ENCODE assay signal across 8 mouse cellular contexts in genomic region chr5:53999831-54000230, GRCm38 (mm10). TPM values are rescaled to one million over a fixed set of nuclear protein-coding genes. Genes with fewer than 3 reads are reported as not detected.
DNase-seq lines count a peak whose midpoint lies in the region; ATAC-seq and TF ChIP-seq lines count a peak whose summit lies in the region.

No protein-coding gene starts in this region.

- H3K4me1 ChIP-seq in embryonic facial prominence, embryonic 12.5 days, result peaks cover 13% of the 10 kb centered on the region
- H3K4me1 ChIP-seq in intestine, embryonic 14.5 days (replicated peaks; ENCODE audit: control insufficient read depth, insufficient read depth, low read length), result peaks cover 16% of the 10 kb centered on the region
- H3K4me1 ChIP-seq in midbrain, embryonic 15.5 days, result peaks cover 34% of the 10 kb centered on the region

- no peak for DNase-seq in left cerebral cortex, adult 2 months (ENCODE audit: extremely low spot score in 1 of 2, low spot score in 2 of 2)
- DNase-seq in left cerebral cortex, postnatal 14 days (ENCODE audit: low spot score in 2 of 2), result no peak
- DNase-seq in intestine, embryonic 14.5 days (ENCODE audit: low spot score), result no peak
- no peak for DNase-seq in cerebellum, adult 18-20 months
- no peak for DNase-seq in layer of hippocampus, postnatal 10 days (ENCODE audit: low spot score in 2 of 2)
- DNase-seq in ovary, adult 18-20 months (ENCODE audit: low spot score), result no peak

- no peak for ATAC-seq in embryonic facial prominence, embryonic 12.5 days (ENCODE audit: insufficient number of reproducible peaks, insufficient read depth, low FRiP score, low TSS enrichment)
- ATAC-seq in intestine, embryonic 14.5 days (replicated peaks; ENCODE audit: low FRiP score, low TSS enrichment, low read depth), result no peak
- no peak for ATAC-seq in midbrain, embryonic 15.5 days (replicated peaks)

- intact Hi-C loops in left cerebral cortex, adult 2 months (cut with DNase I), result loop anchor here (1.0 to 5.0 kb wide), 4 partner anchors 53 to 408 kb away; no protein-coding TSS in a partner anchor
- intact Hi-C loops in left cerebral cortex, postnatal 14 days (cut with DNase I), result loop anchor here (5.0 kb wide), 2 partner anchors 97 to 112 kb away; no protein-coding TSS in a partner anchor

- no peaks in the 10 kb centered on the region for H3K27me3 ChIP-seq in embryonic facial prominence, embryonic 12.5 days
- H3K27me3 ChIP-seq in intestine, embryonic 14.5 days (replicated peaks; ENCODE audit: control insufficient read depth, insufficient read depth, low read length), result no peaks in the 10 kb centered on the region
- no peaks in the 10 kb centered on the region for H3K27me3 ChIP-seq in midbrain, embryonic 15.5 days (replicated peaks)

- H3K4me3 ChIP-seq in left cerebral cortex, adult 2 months, result peak overlapping the region; percentile 99
- peak overlapping the region; percentile 74 for H3K4me3 ChIP-seq in embryonic facial prominence, embryonic 12.5 days
- peak overlapping the region; percentile 61 for H3K4me3 ChIP-seq in intestine, embryonic 14.5 days (ENCODE audit: low read depth, low read length)
- H3K4me3 ChIP-seq in midbrain, embryonic 15.5 days, result peak overlapping the region; percentile 98

- WGBS in embryonic facial prominence, embryonic 12.5 days, result 0% methylated on average over 2 of the region's 2 CpGs
- 2% methylated on average over 2 of the region's 2 CpGs for WGBS in intestine, embryonic 14.5 days
- WGBS in midbrain, embryonic 15.5 days, result 0% methylated on average over 2 of the region's 2 CpGs

- no peaks in the 10 kb centered on the region for H3K36me3 ChIP-seq in embryonic facial prominence, embryonic 12.5 days
- no peaks in the 10 kb centered on the region for H3K36me3 ChIP-seq in intestine, embryonic 14.5 days (ENCODE audit: control insufficient read depth, insufficient read depth, low read length)
- no peaks in the 10 kb centered on the region for H3K36me3 ChIP-seq in midbrain, embryonic 15.5 days (replicated peaks)

- H3K27ac ChIP-seq in left cerebral cortex, adult 2 months, result peak overlapping the region; percentile 84
- H3K27ac ChIP-seq in embryonic facial prominence, embryonic 12.5 days, result 0 out of 2 replicates have a peak overlapping the region, but pooled peaks have one; percentile 86
- 0 out of 2 replicates have a peak overlapping the region, but pooled peaks have one; percentile 16 for H3K27ac ChIP-seq in intestine, embryonic 14.5 days (ENCODE audit: low read depth)
- peak overlapping the region; percentile 94 for H3K27ac ChIP-seq in midbrain, embryonic 15.5 days

- no peaks in the 10 kb centered on the region for H3K9me3 ChIP-seq in embryonic facial prominence, embryonic 12.5 days
- H3K9me3 ChIP-seq in intestine, embryonic 14.5 days (ENCODE audit: control insufficient read depth, low read length), result no peaks in the 10 kb centered on the region
- H3K9me3 ChIP-seq in midbrain, embryonic 15.5 days, result no peaks in the 10 kb centered on the region

- peak overlapping the region; percentile 91 for H3K9ac ChIP-seq in embryonic facial prominence, embryonic 12.5 days
- peak overlapping the region; percentile 84 for H3K9ac ChIP-seq in intestine, embryonic 14.5 days (ENCODE audit: low read length)
- peak overlapping the region; percentile 95 for H3K9ac ChIP-seq in midbrain, embryonic 15.5 days

- peak overlapping the region; percentile 79 for H3K4me2 ChIP-seq in embryonic facial prominence, embryonic 12.5 days (replicated peaks)
- H3K4me2 ChIP-seq in intestine, embryonic 14.5 days (ENCODE audit: low read length), result peak overlapping the region; percentile 72
- H3K4me2 ChIP-seq in midbrain, embryonic 15.5 days, result peak overlapping the region; percentile 74

- TF ChIP-seq CTCF in left cerebral cortex, adult 2 months (IDR thresholded peaks at IDR 0.05), result no peak

RNA-seq across cellular contexts. Expression of gene Stim2, which starts 1.5 kb away (rescaled TPM):
- 10 to 100 TPM; 75.6 to 92.2 TPM for total RNA-seq in left cerebral cortex, adult 2 months (2021)
- total RNA-seq in left cerebral cortex, postnatal 14 days (2021), result 10 to 100 TPM; 54.4 to 58.9 TPM
- 18.9 and 19.4 TPM in 2 replicates for polyA plus RNA-seq in embryonic facial prominence, embryonic 12.5 days (2016; fragmentation: Nextera tagmentation; extraction: Ambion mirVana)
- polyA plus RNA-seq in intestine, embryonic 14.5 days (2014; fragmentation: Nextera tagmentation; extraction: Ambion mirVana), result 18.2 and 19.9 TPM in 2 replicates
- 27.2 and 27.6 TPM in 2 replicates for polyA plus RNA-seq in midbrain, embryonic 15.5 days (2015; fragmentation: Nextera tagmentation; extraction: Ambion mirVana)
- total RNA-seq in layer of hippocampus, postnatal 10 days (2021), result 10 to 100 TPM; 66.0 to 77.4 TPM

Comparison
In these comparisons a context has a peak if more than half of its experiments do, and no peak if none do; other contexts are left out.
1. H3K27ac ChIP-seq: peak in every context shown above with its lines; median percentile 94 in midbrain, embryonic 15.5 days; 86 in embryonic facial prominence, embryonic 12.5 days; 84 in left cerebral cortex, adult 2 months; 16 in intestine, embryonic 14.5 days.